Mouse (Mus musculus): ENCODE data around the gene Cemip. TPM values are rescaled to one million over a fixed set of nuclear protein-coding genes. Genes with fewer than 3 reads are reported as not detected.
A peak's percentile ranks its signal among the peaks of the same experiment; 100 is the strongest.

Cemip gene
- polyA plus RNA-seq, 1 experiment = 6.1 TPM

DNA sequence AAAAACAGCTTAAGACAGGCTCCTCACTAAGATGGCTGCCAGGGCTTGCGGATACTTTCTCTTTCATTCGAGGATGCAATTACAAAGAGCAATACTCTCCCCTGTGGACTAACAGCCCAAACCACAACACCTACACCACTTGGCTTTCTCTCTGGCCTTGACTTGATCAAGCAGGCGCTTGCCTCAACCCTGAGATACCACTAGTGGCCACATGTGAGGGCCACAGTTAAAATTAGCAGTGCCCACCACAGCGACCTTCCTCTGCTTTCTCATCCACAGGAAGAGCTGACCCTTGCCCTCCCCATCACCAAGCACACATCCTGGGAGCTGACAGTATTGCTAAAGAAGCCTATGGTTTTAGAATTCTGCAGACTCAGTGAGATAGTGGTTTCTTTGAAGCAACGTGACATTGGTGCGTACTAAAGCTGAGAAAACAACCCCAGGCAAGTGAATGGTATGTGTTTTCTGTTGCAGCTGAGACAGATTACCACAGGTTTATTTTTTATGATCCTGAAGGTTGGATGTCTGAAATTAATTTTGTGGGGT is 109.8 kb downstream of the Cemip start:
- DNase-seq (ENCODE audit: extremely low spot score in 1 of 2, low spot score in 1 of 2) = no peak

DNA sequence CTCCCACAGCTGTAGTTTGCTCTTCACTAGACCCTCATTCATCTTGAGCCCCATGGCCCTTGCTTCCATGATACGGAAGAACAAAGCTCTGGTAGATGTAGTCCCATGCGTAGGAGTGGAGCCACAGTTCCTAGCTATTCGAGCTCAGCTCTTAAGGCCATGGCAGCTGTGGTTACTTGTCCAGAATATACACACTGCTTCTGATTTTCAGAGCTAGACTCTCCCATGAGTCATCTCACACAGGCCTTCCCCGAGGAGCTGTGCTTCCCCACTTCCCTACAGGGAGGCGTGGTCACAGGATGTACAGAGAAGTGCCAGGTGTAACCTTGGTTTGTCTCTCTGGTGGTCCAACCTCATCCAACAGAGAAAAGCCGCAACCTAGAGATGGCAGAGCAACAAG is 111.0 kb downstream of the Cemip start:
- DNase-seq (ENCODE audit: extremely low spot score in 1 of 2, low spot score in 1 of 2) = no peak

DNA sequence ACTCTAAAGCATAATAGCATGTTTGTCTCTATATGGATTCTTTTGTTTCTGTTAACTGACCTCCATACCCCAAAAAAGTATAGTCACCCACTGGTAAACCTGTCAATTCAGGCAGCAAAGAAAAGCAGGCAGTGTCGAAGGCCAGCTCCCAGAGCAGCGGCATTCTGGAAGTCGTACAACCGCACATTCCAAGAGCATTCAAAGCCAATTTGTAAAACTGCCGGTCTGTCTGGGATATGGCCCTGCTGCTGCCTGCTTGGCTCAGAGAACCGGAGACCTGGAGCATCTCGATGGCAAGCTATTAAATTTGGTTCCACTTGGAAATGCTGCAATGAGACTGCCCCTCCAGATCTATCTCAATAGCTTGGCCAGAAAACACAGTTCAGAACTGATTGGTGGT is 113.8 kb downstream of the Cemip start:
- no peak for DNase-seq (ENCODE audit: extremely low spot score in 1 of 2, low spot score in 1 of 2)

DNA sequence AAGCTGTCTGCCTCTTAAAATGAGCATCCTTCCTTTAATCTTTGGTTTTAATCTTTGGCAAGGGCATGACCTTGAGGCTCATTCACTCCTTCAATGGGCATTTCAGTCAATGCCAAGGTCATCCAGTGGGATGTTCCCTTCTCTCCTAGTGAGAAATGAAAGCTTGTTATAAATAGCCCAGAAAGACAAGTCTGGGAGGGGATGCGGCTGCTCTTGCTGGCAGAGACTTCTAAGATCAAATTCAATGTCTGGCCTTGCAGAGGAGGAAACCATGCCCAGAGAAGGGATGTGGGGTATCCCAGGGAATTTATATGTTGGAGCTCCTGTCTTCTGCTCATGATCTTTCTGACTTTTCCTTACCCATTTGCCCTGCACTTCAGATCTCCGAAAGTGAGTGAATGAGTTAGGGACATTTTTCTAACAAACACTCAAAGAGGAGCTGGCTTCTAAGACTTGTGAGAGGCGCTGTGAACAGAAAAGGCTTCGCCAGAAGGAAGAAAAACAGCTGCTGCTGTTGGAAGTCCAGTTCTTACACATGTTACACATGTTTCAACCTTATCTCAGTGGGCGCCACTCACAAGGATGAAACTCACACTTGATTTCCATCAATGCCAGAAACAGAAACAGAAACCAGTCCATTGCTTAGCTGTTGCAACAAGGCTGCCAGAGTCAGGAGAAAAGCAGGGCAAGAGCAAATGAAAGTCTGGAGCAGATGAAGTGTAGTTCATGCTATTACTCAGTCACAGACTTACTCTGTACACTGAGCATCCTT is 120.1 kb downstream of the Cemip start:
- DNase-seq (ENCODE audit: extremely low spot score in 1 of 2, low spot score in 1 of 2) = no peak

DNA sequence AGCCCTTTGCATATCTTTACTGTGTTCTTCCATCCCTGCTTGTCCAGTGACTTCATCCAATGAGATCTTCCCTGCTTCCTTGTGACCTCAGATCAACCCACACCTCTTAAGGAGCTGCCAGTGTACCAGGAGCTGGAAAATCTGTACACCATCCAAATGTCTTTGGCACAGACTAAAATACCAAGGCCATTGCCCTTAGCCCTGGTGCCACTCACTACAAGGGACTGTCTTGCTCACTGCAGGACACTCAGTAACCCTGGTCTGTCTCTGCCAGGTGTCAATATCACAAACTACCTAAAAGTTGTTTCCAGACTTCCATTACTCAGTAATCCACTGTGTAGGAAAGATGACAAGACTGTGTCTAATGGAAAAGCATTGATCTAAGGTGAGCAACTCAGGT is 121.1 kb downstream of the Cemip start:
- DNase-seq (ENCODE audit: extremely low spot score in 1 of 2, low spot score in 1 of 2) = no peak

DNA sequence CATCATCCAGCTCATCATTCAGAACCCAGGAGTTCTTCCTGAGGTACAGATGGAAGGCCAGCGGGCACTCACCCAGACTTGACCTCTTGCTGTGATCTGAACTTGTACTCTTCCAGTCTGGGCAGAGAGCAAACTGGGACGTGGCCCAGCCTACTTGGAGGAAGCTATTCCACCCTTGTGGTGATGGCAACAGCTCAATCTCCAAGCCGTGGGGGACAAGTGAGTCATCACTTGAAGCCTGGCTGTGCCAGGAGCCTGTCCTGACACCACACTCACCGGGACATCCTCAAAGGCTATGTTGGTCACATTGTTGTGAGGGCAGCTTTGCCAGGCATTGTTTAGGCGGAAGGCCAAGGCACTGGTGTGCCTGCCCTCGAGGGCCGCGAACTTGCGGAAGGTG is 133.8 kb downstream of the Cemip start:
- DNase-seq (ENCODE audit: extremely low spot score in 1 of 2, low spot score in 1 of 2) = no peak

DNA sequence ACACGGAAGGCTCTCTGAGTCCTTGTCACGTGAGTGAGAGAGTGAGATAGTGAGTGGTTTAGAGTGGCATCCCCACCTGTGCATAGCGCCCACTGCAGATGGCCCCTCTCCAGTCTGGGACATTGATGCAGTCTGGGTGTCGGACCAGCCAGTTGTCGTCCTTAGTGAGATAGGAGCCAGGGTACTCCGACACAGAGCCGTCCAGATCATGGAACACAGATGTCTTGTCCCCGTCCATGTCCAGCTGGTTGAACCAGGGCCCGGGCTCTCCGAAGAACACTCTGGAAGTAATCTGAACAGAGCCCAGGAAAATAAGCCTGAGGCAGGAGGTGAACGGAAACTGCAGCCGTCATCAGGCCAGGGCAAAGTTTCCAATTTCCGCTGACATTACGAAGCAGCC is 135.0 kb downstream of the Cemip start:
- DNase-seq (ENCODE audit: extremely low spot score in 1 of 2, low spot score in 1 of 2) = no peak

DNA sequence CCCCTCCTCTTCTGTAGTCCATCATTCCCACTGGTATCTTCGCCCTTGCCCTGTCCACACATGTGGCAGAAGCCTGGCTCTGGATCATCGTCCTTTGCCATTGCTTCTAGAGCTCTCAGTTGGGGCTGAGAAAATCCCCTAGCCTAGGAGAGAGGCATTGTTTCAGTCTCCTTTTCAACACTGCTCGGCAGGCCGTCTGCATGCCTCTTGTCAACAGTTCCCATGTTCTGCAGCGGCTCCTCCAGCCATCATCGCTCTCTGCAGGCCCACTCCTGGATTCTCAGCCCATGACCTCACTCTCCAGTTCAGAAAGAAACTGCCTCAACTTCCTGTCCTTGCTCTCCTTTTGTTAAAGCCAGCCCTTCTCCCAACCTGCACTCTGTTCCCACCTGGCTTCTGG is 136.6 kb downstream of the Cemip start:
- no peak for DNase-seq (ENCODE audit: extremely low spot score in 1 of 2, low spot score in 1 of 2)

DNA sequence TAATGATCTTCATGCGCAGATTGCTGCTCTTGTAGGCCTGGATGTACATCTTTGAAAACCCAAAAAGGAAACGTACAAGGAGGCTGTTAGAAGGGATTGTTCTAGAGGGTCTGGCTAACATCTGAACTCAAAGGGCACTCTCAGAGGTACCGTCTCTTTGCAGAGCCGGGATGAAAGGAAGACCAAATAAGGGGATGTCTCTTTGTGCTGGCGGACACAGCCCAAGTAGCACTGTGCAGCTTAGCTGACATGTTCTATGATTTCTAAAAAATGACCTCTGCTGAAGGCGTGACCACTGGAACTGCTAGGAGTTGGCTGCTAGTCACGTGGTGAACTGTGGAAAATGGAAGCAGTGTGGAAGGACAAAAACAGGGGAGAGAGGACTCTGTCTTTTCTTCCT is 137.6 kb downstream of the Cemip start:
- no peak for DNase-seq (ENCODE audit: extremely low spot score in 1 of 2, low spot score in 1 of 2)

DNA sequence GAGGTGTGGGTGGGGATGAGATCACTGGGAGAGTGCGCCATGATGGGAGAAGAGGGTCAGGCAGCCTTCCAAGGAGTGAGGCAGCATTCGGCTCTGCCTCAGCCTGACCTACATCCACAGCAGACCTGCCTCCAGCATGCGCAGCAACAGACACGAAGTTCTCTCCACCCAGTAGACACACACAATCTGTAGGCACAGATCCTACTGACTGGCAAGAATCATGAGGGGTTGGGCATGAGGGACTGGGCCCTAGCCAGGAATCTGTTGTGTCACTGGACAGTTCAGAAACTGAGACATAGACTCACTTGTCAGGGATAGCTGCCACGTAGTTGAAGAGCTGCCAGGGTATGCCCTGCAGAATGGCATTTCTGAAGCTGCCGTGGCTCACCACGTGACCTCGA is 144.6 kb downstream of the Cemip start:
- DNase-seq (ENCODE audit: extremely low spot score in 1 of 2, low spot score in 1 of 2) = peak; percentile 49 to 72

DNA sequence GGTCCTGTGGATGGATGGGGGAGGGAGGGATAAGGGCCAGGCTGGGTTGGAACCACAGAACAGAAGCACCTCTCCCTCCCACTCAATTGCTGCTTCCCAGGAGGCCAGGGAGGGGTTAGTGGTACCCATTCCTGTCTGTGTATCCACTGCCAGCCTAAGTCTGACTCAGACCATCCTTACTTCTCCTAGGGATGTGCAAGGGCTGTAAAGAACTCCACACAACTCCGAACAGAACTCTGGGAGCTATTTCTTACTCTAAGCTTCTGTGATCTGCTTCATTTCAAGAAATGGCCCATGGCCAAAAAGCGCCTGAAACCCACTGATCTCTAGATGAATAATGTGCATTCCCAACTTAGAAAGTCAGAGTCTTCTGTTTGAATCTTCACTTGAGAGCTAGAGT is 146.2 kb downstream of the Cemip start:
- no peak for DNase-seq (ENCODE audit: extremely low spot score in 1 of 2, low spot score in 1 of 2)

DNA sequence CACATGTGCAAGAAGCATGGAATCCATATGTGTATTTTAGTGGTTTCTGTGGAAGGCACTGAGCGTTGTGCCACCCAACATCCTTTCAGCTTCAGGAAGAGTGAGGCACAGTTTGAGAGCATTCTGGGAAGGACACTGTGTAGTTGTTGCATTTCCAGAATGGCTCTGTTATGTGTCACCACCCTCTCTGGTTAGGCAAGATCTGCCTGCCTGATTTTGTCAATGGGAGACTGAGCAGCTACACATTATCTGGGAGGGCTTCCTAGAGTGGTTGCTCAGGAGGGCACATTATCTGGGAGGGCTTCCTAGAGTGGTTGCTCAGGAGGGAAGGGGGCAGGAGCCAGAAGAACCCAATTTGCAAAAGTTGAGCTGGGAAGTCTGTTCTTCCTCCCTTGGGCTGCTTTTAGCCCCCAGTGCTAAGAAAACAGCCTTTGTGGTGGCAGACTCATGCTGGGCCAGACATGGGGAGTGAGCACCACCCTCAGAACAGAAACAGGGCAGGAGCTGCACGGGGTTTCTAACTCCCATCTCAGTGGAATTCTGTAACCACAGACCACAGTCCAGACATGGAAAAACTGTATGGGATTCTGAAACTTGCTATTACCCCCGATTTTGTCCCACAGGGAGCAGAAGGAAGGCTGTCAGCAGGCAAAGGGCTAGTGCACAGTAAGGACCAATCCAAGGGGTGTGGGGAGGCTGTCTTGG is 147.1 kb downstream of the Cemip start:
- DNase-seq (ENCODE audit: extremely low spot score in 1 of 2, low spot score in 1 of 2) = no peak

DNA sequence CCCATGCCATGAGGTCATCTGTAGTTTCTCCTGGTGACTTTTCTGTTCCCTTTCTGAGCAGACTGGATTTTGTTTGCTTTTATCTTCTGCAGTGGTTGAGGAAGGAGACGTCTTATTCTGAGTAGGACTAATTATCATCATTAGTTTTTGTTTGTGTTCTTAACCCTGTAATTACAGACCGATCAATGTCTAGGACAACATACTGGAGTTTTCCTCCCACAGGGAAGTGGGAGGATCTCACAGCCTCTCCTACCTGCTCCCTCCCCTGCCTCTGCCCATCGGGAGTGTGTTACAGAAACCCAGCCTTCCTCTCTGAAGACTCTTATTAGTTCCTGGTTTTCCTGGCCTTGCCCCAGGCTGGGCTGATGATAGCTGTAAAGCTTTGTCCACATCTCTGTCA is 164.7 kb downstream of the Cemip start:
- DNase-seq (ENCODE audit: extremely low spot score in 1 of 2, low spot score in 1 of 2) = no peak

DNA sequence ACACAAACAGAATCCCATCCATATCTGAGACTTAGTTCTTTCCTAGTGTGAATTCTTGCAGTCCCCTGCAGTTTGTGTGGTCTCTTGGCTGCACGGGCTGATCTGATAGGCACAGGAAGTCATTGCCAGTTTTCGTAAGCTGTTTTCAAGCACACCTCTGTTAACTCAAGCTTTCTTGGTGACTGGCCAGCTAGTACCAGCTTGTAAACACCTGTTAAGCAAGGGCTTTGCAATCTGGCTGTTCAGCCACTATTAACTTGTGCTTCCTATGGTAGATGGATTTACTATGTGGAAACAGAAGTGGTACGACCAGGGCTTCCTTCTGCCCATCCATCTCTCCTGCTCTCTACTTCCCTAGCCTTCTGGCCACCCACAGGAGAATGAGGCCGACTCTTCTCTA is 166.1 kb downstream of the Cemip start:
- DNase-seq (ENCODE audit: extremely low spot score in 1 of 2, low spot score in 1 of 2) = no peak

DNA sequence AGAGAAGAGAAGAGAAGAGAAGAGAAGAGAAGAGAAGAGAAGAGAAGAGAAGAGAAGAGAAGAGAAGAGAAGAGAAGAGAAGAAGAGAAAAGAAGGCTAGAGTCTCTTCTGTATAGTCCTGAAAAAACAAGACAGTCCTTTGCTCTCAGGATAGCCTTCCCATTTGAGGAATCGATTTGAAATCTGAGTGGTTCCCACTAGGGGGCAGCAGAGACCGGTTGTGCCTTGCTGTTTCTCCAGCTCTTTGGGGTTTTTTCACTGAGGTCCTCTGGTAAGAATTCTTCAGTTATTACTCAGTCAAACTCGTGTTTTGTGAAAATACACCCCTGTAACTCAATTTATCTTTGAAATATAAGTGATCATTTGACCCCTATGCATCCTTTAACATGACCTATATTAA is 171.7 kb downstream of the Cemip start:
- DNase-seq (ENCODE audit: extremely low spot score in 1 of 2, low spot score in 1 of 2) = peak; percentile 62 to 95

DNA sequence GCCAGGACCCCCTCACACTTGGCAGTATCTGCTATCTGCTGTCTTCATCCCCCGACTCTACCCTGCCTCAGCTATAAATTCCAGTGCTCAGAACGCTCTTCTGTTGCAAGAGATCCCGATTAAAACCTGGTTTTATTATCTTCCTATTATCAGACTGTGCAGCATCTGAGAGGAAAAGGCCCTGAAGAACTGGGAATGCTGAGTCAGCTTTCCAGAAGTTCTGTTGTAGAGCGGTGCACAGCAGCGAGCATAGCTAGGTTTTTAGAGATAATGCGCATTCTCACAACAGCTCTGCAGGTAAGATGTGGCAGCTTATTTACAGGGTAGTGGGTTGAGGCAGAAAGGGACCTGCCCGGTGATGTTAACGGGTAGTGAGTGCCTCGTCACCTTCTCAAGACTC is 172.3 kb downstream of the Cemip start:
- no peak for DNase-seq (ENCODE audit: extremely low spot score in 1 of 2, low spot score in 1 of 2)

DNA sequence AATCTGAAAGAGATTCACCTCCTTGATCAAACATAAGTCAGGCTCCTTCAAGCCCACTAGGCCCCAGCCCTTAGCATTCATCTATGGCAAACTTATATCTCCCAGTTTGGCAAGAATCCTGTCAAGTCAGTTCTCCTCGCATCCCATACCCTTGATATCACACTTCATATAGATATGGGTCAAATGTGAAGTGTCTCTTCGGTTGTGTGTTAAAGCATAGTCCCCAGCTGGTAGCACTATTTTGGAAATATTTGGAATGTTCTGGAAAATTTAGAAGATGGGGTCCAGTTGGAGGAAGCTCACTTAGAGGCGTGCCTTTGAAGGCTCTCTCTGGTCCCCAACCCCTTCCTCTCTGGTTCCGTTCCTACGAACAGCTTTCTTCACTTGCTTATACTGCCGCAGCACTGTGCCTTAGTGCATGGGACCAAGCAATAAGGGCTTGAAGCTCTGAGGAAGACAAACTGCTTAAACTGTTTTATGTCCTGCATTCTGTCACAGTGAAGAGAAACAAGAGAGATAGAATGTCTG is 172.8 kb downstream of the Cemip start:
- no peak for DNase-seq (ENCODE audit: extremely low spot score in 1 of 2, low spot score in 1 of 2)

DNA sequence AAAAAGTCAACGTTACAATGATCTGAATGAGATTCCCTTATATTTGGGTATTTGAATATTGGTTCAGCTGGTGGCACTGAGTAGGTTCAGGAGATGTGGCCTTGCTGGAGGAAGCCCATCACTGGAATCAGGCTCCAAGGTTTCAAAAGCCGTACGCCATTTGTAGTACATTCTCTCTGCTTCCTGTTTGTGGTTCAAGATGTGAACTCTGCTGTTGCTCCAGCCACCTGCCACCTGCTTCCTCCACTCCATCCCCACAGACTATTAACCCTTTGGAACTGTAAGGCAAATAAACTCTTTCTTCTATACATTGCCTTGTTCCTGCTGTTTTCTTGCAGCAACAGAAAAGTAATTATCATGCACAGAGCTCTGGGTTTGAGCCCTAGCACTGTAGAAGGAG is 174.4 kb downstream of the Cemip start:
- DNase-seq (ENCODE audit: extremely low spot score in 1 of 2, low spot score in 1 of 2) = no peak

DNA sequence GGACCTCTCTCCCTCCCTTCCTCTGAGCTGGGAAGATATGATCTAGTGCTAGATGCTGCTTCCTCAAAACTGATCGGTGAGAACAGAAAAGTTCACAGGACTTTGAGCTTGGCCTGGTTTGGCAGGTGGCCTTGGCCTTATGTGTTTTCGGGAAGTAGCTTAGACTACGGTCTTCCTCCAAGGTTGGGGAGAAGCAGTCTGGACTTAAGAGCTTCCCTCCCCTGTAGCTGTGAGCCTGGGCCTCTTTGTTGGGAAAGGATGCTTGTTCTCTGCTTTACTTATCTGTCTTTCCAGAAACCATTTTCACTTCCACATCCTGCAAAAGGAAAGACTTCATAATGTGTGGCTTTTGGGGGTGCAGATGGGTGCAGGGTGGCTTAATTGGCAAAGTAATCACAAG is 181.5 kb downstream of the Cemip start:
- no peak for DNase-seq (ENCODE audit: extremely low spot score in 1 of 2, low spot score in 1 of 2)

DNA sequence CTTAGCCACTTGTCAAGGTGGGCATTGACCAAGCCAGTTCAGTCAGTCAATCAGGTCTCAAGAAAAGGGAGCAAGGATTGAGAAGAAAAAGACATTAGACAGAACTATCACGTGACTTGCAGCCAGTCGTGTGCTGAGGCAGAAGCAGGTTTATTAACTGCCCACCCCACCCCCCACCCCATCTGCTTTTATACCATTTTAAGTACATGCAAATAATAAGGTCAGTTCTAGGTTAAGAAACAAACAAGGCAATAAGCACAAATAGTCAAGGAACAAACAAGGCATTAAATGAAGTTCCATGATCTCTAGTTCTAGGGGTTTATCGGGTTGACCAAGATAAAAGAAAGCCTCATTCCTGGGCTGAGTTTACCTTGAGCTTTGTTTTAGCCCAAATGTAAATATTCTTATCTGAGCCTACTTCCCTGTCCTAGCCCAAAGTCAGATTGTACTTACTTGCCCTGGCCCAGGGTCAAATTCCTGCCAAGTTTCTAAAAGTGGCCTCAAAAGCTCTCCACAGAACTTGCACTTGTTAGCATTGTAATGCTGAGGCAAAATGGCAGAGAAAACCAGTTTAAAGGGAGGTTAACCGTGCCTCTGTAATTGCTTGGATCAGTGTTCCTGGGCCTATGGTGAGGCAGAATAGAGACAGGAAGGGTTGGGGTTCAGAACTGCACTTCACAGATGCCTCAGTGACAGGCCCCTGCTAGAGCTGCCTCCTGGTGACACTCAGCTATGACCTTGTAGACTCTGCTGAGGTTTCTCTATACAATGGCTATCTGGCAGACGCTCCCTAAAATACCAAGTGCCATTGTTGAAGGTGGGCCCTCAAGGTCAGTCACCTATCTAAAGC is 183.8 kb downstream of the Cemip start:
- no peak for DNase-seq (ENCODE audit: extremely low spot score in 1 of 2, low spot score in 1 of 2)

DNA sequence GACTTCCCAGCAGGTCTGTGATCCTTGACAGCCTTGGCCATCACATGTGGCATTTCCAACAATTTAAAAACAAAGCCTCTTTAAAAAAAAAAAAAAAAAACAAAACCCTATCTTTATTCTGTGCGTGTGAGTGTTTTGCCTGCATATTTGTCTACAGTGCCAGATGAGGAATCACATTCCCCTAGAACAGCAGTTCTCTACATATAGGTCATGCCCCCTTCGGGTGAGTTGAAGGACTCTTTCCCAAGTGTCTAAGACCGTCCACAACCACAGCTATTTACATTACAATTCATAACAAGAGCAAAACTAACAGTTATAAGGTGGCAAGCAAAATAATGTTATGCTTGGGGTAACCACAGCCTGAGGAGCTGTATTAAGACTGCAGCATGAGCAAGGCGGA is 184.9 kb downstream of the Cemip start:
- no peak for DNase-seq (ENCODE audit: extremely low spot score in 1 of 2, low spot score in 1 of 2)

Data from frontal cortex, adult 2 months (tissue).